Mouse (Mus musculus) testis, adult 2 months (tissue): ENCODE data around the gene Ube2o. TPM values are rescaled to one million over a fixed set of nuclear protein-coding genes. Genes with fewer than 3 reads are reported as not detected.
"Not testable (repeated sequence)": the region's sequence is repeated elsewhere in the genome, so short reads cannot be mapped to it uniquely, and the experiment has no call there.

Experiments
- H3K27ac ChIP-seq: fragments of 200-500 bp; 2 replicates; pipeline ENCODE4 v1.5.1; 2012; ENCODE audit warnings: low read depth, low read length; ENCODE audit not compliant: control insufficient read depth, insufficient read depth
- H3K27me3 ChIP-seq: fragments of 200-500 bp; 2 replicates; pipeline ENCODE4 v1.6.1; 2012; ENCODE audit warnings: mild to moderate bottlenecking, low read length, moderate library complexity; ENCODE audit not compliant: control insufficient read depth, insufficient read depth
- H3K36me3 ChIP-seq: fragments of 200-500 bp; 2 replicates; pipeline ENCODE4 v1.6.1; 2012; ENCODE audit warnings: mild to moderate bottlenecking, low read length; ENCODE audit not compliant: control insufficient read depth, insufficient read depth
- H3K4me1 ChIP-seq: fragments of 200-500 bp; 2 replicates; pipeline ENCODE4 v1.6.1; 2012; ENCODE audit warnings: low read length; ENCODE audit not compliant: control insufficient read depth, insufficient read depth
- H3K4me3 ChIP-seq: fragments of 200-500 bp; 2 replicates; pipeline ENCODE4 v1.5.1; 2012; ENCODE audit warnings: low read depth, mild to moderate bottlenecking, low read length, moderate library complexity, mixed read lengths; ENCODE audit not compliant: control insufficient read depth
- CTCF ChIP-seq: fragments of 200-500 bp; IDR thresholded peaks from 2 replicates; pipeline ENCODE4 v1.5.1; 2012; ENCODE audit warnings: low read depth, mild to moderate bottlenecking, inconsistent platforms, low read length, moderate library complexity; ENCODE audit not compliant: control insufficient read depth, insufficient read depth, insufficient replicate concordance
- POLR2A ChIP-seq: fragments of 200-500 bp; IDR thresholded peaks from 2 replicates; pipeline ENCODE4 v1.6.1; 2012; ENCODE audit warnings: low read depth, mild to moderate bottlenecking, inconsistent platforms, low read length, moderate library complexity; ENCODE audit not compliant: control insufficient read depth
- polyA plus RNA-seq: library from polyadenylated mRNA; depleted of rRNA; stranded (reverse); fragments of >200 nt; gene quantifications from 2 replicates; pipeline ENCODE4 v1.2.3, GENCODE M21; 2012

The Ube2o gene
- polyA plus RNA-seq, 1 experiment = 31.6 TPM

GRCm38 (mm10) chr11:116493795-116494252 lies 87.4 kb downstream of the Ube2o start, which contains the start of gene Prpsap1:
Gene Prpsap1 (minus strand): TSS chr11:116494202.
- H3K27ac ChIP-seq = peak within 1 kb of the TSS; percentile 79
- H3K4me1 ChIP-seq = peaks cover 14% of the 10 kb centered on the region
- no peaks in the 10 kb centered on the region for H3K36me3 ChIP-seq
- TF ChIP-seq POLR2A (no peak), CTCF (peak; percentile 81; the same call in 1 of the 2 replicates)
- no peaks in the 10 kb centered on the region for H3K27me3 ChIP-seq
- H3K4me3 ChIP-seq = peak within 1 kb of the TSS; percentile 26

DNA sequence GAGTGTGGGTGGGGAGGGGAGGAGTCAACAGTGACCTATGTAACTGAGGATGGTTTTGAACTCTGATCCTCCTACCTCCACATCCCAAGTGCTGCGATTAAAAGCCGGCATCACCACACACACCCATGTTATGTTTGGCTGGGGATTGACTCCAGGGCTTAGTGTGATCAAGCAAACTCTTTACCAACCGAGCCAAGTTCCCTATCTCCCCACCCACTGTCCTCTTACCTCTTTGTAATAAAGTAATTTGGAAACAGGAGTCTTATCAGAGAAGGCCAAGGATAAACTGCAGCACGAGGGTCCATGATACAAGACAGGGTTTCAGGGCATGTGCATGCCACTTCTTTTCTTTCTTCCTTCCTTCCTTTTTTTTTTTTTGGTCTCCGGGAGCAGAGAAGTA lies 88.1 kb downstream of the Ube2o start:
- Histone ChIP-seq H3K4me1 (peaks cover 14% of the 10 kb centered on the region), H3K36me3 (no peaks in the 10 kb centered on the region), H3K27ac (peak overlapping the region; percentile 79), H3K27me3 (no peaks in the 10 kb centered on the region), H3K4me3 (no peak overlapping the region; the same call in 1 of the 2 replicates)
- no peak for TF ChIP-seq CTCF
- TF ChIP-seq POLR2A = no peak

- H3K27ac ChIP-seq, H3K27me3 ChIP-seq, H3K4me3 ChIP-seq, H3K36me3 ChIP-seq: not testable (repeated sequence)
- peaks cover 14% of the 10 kb centered on the region for H3K4me1 ChIP-seq
Measured at GRCm38 (mm10) chr11:116492507-116492906, 88.7 kb downstream of the Ube2o start.

DNA sequence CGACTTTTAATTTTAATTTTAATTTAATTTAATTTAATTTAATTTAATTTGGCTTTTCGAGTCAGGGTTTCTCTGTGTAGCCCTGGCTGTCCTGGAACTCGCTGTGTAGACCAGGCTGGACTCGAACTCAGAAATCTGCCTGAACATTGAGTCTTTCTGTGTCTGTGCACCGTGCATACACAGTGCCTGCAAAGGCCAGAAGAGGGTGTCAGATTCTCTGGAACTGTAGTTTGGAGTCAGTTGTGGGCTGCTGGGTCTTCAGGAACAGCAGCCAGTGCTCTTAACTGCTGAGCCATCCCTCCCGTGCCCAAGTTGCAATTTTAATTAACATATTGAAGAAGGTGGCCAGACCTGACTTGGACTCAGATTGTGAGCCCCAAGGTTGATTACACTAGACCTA lies 89.9 kb downstream of the Ube2o start:
- H3K27me3 ChIP-seq = no peaks in the 10 kb centered on the region
- peaks cover 14% of the 10 kb centered on the region for H3K4me1 ChIP-seq
- no peak overlapping the region for H3K4me3 ChIP-seq
- no peak overlapping the region for H3K27ac ChIP-seq
- TF ChIP-seq POLR2A = no peak
- no peak for TF ChIP-seq CTCF
- no peaks in the 10 kb centered on the region for H3K36me3 ChIP-seq

DNA sequence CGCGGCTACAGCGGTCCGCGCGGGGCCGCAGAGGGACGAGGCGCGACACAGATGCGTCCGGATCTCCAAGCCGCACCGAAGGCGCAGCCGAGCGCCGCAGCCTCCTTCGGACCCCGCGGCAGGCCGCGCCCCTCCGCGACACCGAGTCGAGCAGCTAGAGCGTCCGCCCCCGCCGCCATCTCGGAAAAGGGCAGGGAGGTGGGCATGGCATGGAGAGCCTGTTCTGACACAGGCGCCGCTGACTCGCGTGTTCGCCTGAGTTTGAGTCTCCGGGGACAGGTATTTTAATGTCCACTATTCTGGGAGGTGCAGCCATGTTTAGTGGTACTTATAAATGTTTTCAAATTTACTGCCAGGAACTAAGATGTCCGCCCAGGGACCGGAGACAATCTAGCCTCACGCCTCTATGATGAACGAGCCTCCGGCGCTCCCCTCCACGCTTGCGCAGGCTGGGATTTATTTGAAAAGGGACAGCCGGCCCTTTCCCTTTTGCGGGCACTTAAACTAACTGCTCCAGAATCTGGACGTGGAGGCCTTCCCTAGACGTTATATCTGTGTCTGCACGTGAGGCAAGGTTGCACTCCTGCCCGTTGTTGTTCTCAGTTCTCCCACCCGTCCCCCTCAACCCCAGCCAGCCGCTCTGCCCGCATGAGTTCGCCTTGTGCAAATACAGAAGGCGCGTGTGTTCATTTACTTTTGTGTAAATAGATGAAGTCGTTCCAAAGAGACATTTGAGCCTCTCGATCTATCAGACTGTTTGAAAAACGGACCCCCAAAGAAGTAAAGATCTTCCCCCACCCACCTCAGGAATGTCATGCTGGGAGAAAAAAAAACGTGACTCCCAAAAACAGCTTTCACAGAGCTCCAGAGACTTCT lies 90.8 kb downstream of the Ube2o start:
- Histone ChIP-seq H3K27ac (peak overlapping the region; percentile 96), H3K36me3 (no peaks in the 10 kb centered on the region), H3K4me1 (peaks cover 14% of the 10 kb centered on the region), H3K4me3 (peak overlapping the region; percentile 98), H3K27me3 (no peaks in the 10 kb centered on the region)
- TF ChIP-seq CTCF (no peak), POLR2A (peak; percentile 85)

- TF ChIP-seq CTCF (no peak), POLR2A (no peak)
- peak overlapping the region; percentile 98 for H3K4me3 ChIP-seq
- H3K27ac ChIP-seq = peak overlapping the region; percentile 96
- no peaks in the 10 kb centered on the region for H3K27me3 ChIP-seq
- peaks cover 10% of the 10 kb centered on the region for H3K4me1 ChIP-seq
- H3K36me3 ChIP-seq = no peaks in the 10 kb centered on the region
Measured at GRCm38 (mm10) chr11:116489771-116490231, 91.4 kb downstream of the Ube2o start.

DNA sequence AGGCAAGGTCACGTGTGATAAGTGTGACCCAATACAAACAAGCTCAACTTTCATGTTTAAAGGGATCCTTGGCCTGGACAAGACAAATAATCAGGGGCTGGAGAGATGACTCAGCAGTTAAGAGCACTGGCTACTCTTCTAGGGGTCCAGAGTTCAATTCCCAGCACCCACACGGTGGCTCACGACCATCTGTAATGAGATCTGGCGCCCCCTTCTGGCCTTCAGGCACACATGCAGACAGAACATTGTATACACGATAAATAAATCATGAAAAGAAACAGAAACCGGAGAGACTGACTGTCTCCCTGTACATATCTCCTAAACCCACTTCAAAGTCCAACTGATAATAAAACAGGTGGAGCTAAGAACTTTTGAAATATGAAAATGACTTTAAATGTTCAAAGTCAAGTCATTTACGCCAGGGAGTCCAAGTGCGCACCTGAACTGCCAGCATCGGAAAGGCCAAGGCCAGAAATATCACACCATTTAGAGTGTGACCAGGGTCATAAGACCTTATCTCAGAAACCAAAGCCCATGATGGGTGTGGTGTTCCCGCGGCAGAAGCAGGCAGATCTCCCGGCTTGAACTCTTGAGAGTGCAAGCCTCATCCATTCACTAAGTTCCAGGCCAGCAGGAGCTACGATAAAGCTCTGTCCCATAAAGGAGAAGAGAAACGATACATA lies 92.4 kb downstream of the Ube2o start:
- Histone ChIP-seq H3K36me3 (no peaks in the 10 kb centered on the region), H3K27me3 (no peaks in the 10 kb centered on the region), H3K4me1 (peaks cover 10% of the 10 kb centered on the region), H3K27ac (no peak overlapping the region), H3K4me3 (peak overlapping the region; percentile 67)
- no peak for TF ChIP-seq POLR2A
- peak; percentile 71; the same call in 1 of the 2 replicates for TF ChIP-seq CTCF
